Comparison of ENCODE assay signal across 8 mouse cellular contexts in genomic region chr17:15829198-15830170, GRCm38 (mm10). TPM values are rescaled to one million over a fixed set of nuclear protein-coding genes. Genes with fewer than 3 reads are reported as not detected.
DNase-seq lines count a peak whose midpoint lies in the region; ATAC-seq lines count a peak whose summit lies in the region.

No protein-coding gene starts in this region.

- intact Hi-C loops in heart, postnatal 14 days (cut with DNase I): loop anchor here (2.0 kb wide), 1 partner anchor 75 kb away; no protein-coding TSS in a partner anchor

- H3K9ac ChIP-seq in lung, embryonic 16.5 days (ENCODE audit: low read length): peak overlapping the region; percentile 74
- peak overlapping the region; percentile 35; the same call in 1 of the 2 replicates for H3K9ac ChIP-seq in embryonic facial prominence, embryonic 15.5 days
- no peak overlapping the region for H3K9ac ChIP-seq in liver, embryonic 16.5 days (ENCODE audit: low read depth, low read length)

- ATAC-seq in lung, embryonic 16.5 days (ENCODE audit: low read depth): no peak
- ATAC-seq in embryonic facial prominence, embryonic 15.5 days (ENCODE audit: insufficient number of reproducible peaks, low FRiP score, low TSS enrichment, low read depth): no peak
- ATAC-seq in liver, embryonic 16.5 days (ENCODE audit: low read depth): no peak
- ATAC-seq in erythroid progenitor cell, adult 5-6 weeks (replicated peaks; ENCODE audit: low FRiP score, poor library complexity, severe bottlenecking): no peak
- ATAC-seq in inflammation-experienced regulatory T-cells, adult 6 months: no peak

- H3K4me2 ChIP-seq in lung, embryonic 16.5 days (ENCODE audit: low read depth, low read length): peak overlapping the region; percentile 86
- peak overlapping the region; percentile 93 for H3K4me2 ChIP-seq in embryonic facial prominence, embryonic 15.5 days (replicated peaks)
- peak overlapping the region; percentile 61 for H3K4me2 ChIP-seq in liver, embryonic 16.5 days (ENCODE audit: low read depth, low read length)

- H3K9me3 ChIP-seq in lung, embryonic 16.5 days (ENCODE audit: control insufficient read depth, low read length): no peaks in the 10 kb centered on the region
- H3K9me3 ChIP-seq in embryonic facial prominence, embryonic 15.5 days (replicated peaks): no peaks in the 10 kb centered on the region
- no peaks in the 10 kb centered on the region for H3K9me3 ChIP-seq in liver, embryonic 16.5 days (replicated peaks; ENCODE audit: control insufficient read depth, low read length)

- DNase-seq in lung, postnatal 25 days (ENCODE audit: low spot score): no peak
- peak; percentile 39 to 45 for DNase-seq in heart, postnatal 14 days
- no peak for DNase-seq in left cerebral cortex, adult 11 months (ENCODE audit: low spot score)

- no peaks in the 10 kb centered on the region for H3K36me3 ChIP-seq in lung, embryonic 16.5 days (ENCODE audit: control insufficient read depth, insufficient read depth, low read length)
- H3K36me3 ChIP-seq in embryonic facial prominence, embryonic 15.5 days: no peaks in the 10 kb centered on the region
- H3K36me3 ChIP-seq in liver, embryonic 16.5 days (ENCODE audit: control insufficient read depth, insufficient read depth): no peaks in the 10 kb centered on the region

- H3K27me3 ChIP-seq in lung, embryonic 16.5 days (ENCODE audit: control insufficient read depth, insufficient read depth, low read depth, low read length): peaks cover 2% of the 10 kb centered on the region; the same call in 1 of the 2 replicates
- peaks cover 11% of the 10 kb centered on the region; the same call in 1 of the 2 replicates for H3K27me3 ChIP-seq in embryonic facial prominence, embryonic 15.5 days
- H3K27me3 ChIP-seq in liver, embryonic 16.5 days (ENCODE audit: control insufficient read depth, insufficient read depth, low read depth, low read length): peaks cover 73% of the 10 kb centered on the region

- H3K4me3 ChIP-seq in lung, embryonic 16.5 days (ENCODE audit: low read length): peak overlapping the region; percentile 60
- H3K4me3 ChIP-seq in embryonic facial prominence, embryonic 15.5 days (replicated peaks): peak overlapping the region; percentile 65
- H3K4me3 ChIP-seq in liver, embryonic 16.5 days (ENCODE audit: low read depth, low read length): peak overlapping the region; percentile 44; the same call in 1 of the 2 replicates

- peaks cover 16% of the 10 kb centered on the region for H3K4me1 ChIP-seq in lung, embryonic 16.5 days (replicated peaks; ENCODE audit: control insufficient read depth, insufficient read depth, low read length)
- peaks cover 32% of the 10 kb centered on the region for H3K4me1 ChIP-seq in embryonic facial prominence, embryonic 15.5 days
- no peaks in the 10 kb centered on the region; the same call in 1 of the 2 replicates for H3K4me1 ChIP-seq in liver, embryonic 16.5 days (ENCODE audit: control insufficient read depth, low read depth, low read length)

- H3K27ac ChIP-seq in lung, embryonic 16.5 days (ENCODE audit: low read length): peak overlapping the region; percentile 62
- peak overlapping the region; percentile 87 for H3K27ac ChIP-seq in embryonic facial prominence, embryonic 15.5 days (replicated peaks)
- no peak overlapping the region for H3K27ac ChIP-seq in liver, embryonic 16.5 days (ENCODE audit: low read length)

- WGBS in lung, embryonic 16.5 days: 3% methylated on average over 20 of the region's 20 CpGs
- WGBS in embryonic facial prominence, embryonic 15.5 days: 2% methylated on average over 20 of the region's 20 CpGs
- 2% methylated on average over 20 of the region's 20 CpGs for WGBS in liver, embryonic 16.5 days (ENCODE audit: insufficient replicate concordance)

RNA-seq across cellular contexts. Expression of gene Rgmb, which starts 1.4 kb away (rescaled TPM):
- 10.5 and 12.4 TPM in 2 replicates for polyA plus RNA-seq in lung, embryonic 16.5 days (2015; fragmentation: Nextera tagmentation; extraction: Ambion mirVana)
- polyA plus RNA-seq in embryonic facial prominence, embryonic 15.5 days (2015; fragmentation: Nextera tagmentation; extraction: Ambion mirVana): 27.9 and 28.9 TPM in 2 replicates
- total RNA-seq in heart, postnatal 14 days (2021): 10 to 100 TPM; 26.4 to 28.8 TPM
- 0.85 and 0.86 TPM in 2 replicates for polyA plus RNA-seq in liver, embryonic 16.5 days (2015; fragmentation: Nextera tagmentation; extraction: Ambion mirVana)
- total RNA-seq in erythroid progenitor cell, adult 5-6 weeks (2015; ENCODE audit: low replicate concordance): not detected in 2 replicates
- not detected in 2 replicates for total RNA-seq in erythroid progenitor cell, adult 5-6 weeks (2017; ENCODE audit: low replicate concordance)
- polyA plus RNA-seq in inflammation-experienced regulatory T-cells, adult 6 months (2017; shearing (Covaris generic)): under 1 TPM; 0.44 to 0.57 (median 0.52) TPM

Comparison
In these comparisons a context has a peak if more than half of its experiments do, and no peak if none do; other contexts are left out.
1. DNase-seq: peak in heart, postnatal 14 days (2 of 2); none in lung, postnatal 25 days (single experiment) and left cerebral cortex, adult 11 months (single experiment).
2. Peak in every context shown above with its lines, with median percentiles within 50 percentile points of each other: H3K4me2 ChIP-seq and H3K4me3 ChIP-seq.